Mouse (Mus musculus): ENCODE measurements around the gene Adamts14.

GRCm38 (mm10) chr10:61177751-61178150 is 95.5 kb downstream of the Adamts14 start:
- no peak for TF ChIP-seq CTCF (IDR thresholded peaks at IDR 0.05; ENCODE audit: low read depth)
- no peak for TF ChIP-seq EP300 (IDR thresholded peaks at IDR 0.05; ENCODE audit: low read depth)

Measured in heart, postnatal 0 days (tissue).